Mouse (Mus musculus) neural tube, embryonic 14.5 days (tissue): ENCODE results near the gene F9. TPM values are rescaled to one million over a fixed set of nuclear protein-coding genes. Genes with fewer than 3 reads are reported as not detected.

Experiments
- ATAC-seq: fragments of 200-750 bp; cut with Nextera tagmentation; 2 replicates; pipeline ENCODE4 v1.8.0; 2017; ENCODE audit warnings: low read depth, mild to moderate bottlenecking, moderate TSS enrichment, moderate library complexity
- H3K27ac ChIP-seq: fragments of 300-500 bp; sonication (generic); 2 replicates; pipeline ENCODE4 v1.5.1; 2014; ENCODE audit warnings: low read depth, mild to moderate bottlenecking, control low read depth, low read length, moderate library complexity, mixed read lengths
- H3K27me3 ChIP-seq: fragments of 300-500 bp; sonication (generic); 2 replicates; pipeline ENCODE4 v1.6.1; 2014; ENCODE audit warnings: low read length; ENCODE audit not compliant: control insufficient read depth, insufficient read depth
- H3K36me3 ChIP-seq: fragments of 300-500 bp; sonication (generic); 2 replicates; pipeline ENCODE4 v1.6.1; 2014; ENCODE audit warnings: low read length, mixed read lengths; ENCODE audit not compliant: control insufficient read depth, insufficient read depth
- H3K4me1 ChIP-seq: fragments of 300-500 bp; sonication (generic); 2 replicates; pipeline ENCODE4 v1.6.1; 2014; ENCODE audit warnings: low read length; ENCODE audit not compliant: control insufficient read depth, insufficient read depth
- H3K4me2 ChIP-seq: fragments of 300-500 bp; sonication (generic); 2 replicates; pipeline ENCODE4 v1.6.1; 2014; ENCODE audit warnings: mild to moderate bottlenecking, low read depth, low read length, control low read depth
- H3K4me3 ChIP-seq: fragments of 300-500 bp; sonication (generic); 2 replicates; pipeline ENCODE4 v1.5.1; 2014; ENCODE audit warnings: low read depth, low read length, control low read depth, mixed read lengths
- H3K9ac ChIP-seq: fragments of 300-500 bp; sonication (generic); replicated peaks from 2 replicates; pipeline ENCODE4 v1.6.1; 2014; ENCODE audit warnings: low read depth, mild to moderate bottlenecking, control low read depth, low read length, mixed read lengths
- H3K9me3 ChIP-seq: fragments of 300-500 bp; sonication (generic); 2 replicates; pipeline ENCODE4 v1.6.1; 2016; ENCODE audit warnings: low read length; ENCODE audit not compliant: control insufficient read depth
- WGBS: fragments of 180-500 bp; shearing (Covaris S2); extraction: QIAGEN DNeasy Blood & Tissue Kit; methylation state at CpG from one replicate; pipeline ENCODE4 v1.1.7; 2014; 5-methylcytosine and 5-hydroxymethylcytosine counted together
- polyA plus RNA-seq: library from polyadenylated mRNA; unstranded; fragments of >200 nt; fragmentation: Nextera tagmentation; extraction: Ambion mirVana; gene quantifications from 2 replicates; pipeline ENCODE4 v1.2.1, GENCODE M21; 2014

The F9 gene
- polyA plus RNA-seq, 1 experiment from 2014 or later: not detected

DNA sequence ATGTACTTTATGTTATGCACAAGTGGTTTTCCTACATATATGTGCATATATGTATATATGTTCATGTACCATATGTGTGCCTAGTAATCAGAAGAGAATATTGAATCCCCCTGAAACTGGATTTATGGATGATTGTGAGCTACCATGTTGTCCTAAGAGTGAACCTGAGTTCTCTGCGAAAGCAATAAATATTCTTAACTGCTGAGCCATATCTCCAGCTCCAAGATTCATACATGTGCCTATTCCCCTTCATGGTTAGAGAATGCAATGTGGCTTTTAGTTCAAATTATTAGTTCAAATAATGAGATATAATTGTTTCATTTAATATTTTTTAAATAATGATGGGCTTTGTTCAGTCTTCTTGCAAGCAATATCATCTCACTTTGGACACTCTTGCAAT, 55.5 kb downstream of the F9 start:
- Histone ChIP-seq H3K36me3 (no peaks in the 10 kb centered on the region), H3K4me3 (no peak overlapping the region), H3K4me2 (no peak overlapping the region), H3K27ac (no peak overlapping the region), H3K27me3 (no peaks in the 10 kb centered on the region), H3K9me3 (no peaks in the 10 kb centered on the region), H3K4me1 (no peaks in the 10 kb centered on the region), H3K9ac (no peak overlapping the region)
- ATAC-seq: no peak
- 93% methylated on average over 1 of the region's 1 CpGs for WGBS

DNA sequence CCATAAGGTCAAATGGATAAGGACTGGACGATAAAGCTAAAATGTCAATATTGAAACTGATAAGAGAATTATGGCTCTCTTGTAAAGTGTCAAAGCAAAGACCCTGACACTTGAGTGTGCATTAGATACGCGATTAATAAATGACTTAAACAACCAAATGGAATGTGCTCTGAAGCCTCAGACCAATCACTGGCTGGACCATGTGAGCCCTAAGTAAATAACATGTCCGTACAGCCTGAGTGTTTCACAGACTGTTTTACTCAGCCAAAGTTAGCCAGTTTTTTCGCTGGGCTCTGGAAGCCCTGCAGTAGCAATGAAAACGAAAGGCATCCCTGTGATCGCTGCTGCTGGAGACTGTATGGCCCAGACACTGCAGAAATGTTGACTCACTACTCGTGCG, 55.9 kb downstream of the F9 start:
- Histone ChIP-seq H3K36me3 (no peaks in the 10 kb centered on the region), H3K9me3 (no peaks in the 10 kb centered on the region), H3K9ac (no peak overlapping the region), H3K4me2 (no peak overlapping the region), H3K27ac (no peak overlapping the region), H3K4me1 (no peaks in the 10 kb centered on the region), H3K4me3 (no peak overlapping the region), H3K27me3 (no peaks in the 10 kb centered on the region)
- WGBS: 86% methylated on average over 9 of the region's 9 CpGs
- ATAC-seq: no peak

DNA sequence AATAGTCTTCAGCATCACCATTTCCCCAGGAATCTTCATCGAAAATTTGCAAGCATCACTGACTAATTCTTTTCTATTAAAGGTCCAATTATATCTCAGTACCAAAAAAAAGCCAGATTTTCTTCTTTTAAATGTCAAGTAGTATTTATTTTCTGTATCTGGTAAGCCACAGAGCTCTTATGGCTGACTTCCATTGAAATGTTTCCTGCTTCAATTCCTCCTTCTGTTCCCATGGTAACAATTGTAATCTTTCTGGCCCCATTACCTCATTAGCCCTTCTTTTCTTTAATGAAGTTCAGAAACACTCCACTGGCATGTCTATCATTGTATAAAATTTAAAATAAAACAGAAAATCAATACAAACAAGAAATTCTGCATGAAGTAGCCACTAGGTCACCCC, 76.1 kb downstream of the F9 start:
- Histone ChIP-seq H3K4me1 (no peaks in the 10 kb centered on the region), H3K36me3 (no peaks in the 10 kb centered on the region), H3K27ac (no peak overlapping the region), H3K4me2 (no peak overlapping the region), H3K27me3 (no peaks in the 10 kb centered on the region), H3K4me3 (no peak overlapping the region), H3K9ac (no peak overlapping the region), H3K9me3 (no peaks in the 10 kb centered on the region)
- WGBS: 58% methylated on average over 1 of the region's 1 CpGs
- no peak for ATAC-seq

Other genes with a start within 250 kb of the F9 start
- 2.7 and 3.6 TPM in 2 replicates for gene Mcf2, start 179.6 kb downstream of the F9 start, polyA plus RNA-seq